Mouse (Mus musculus) bone marrow macrophage, adult 2 months (primary cell): ENCODE results near the gene Efcab11.

Experiments used
- CTCF ChIP-seq: IDR thresholded peaks from 2 replicates; pipeline ENCODE4 v1.5.1; 2012; ENCODE audit warnings: low read depth, mild to moderate bottlenecking, low read length, moderate library complexity
- POLR2A ChIP-seq: IDR thresholded peaks from 2 replicates; pipeline ENCODE4 v1.6.1; 2012; ENCODE audit warnings: mild to moderate bottlenecking, low read depth, low read length, borderline replicate concordance

DNA sequence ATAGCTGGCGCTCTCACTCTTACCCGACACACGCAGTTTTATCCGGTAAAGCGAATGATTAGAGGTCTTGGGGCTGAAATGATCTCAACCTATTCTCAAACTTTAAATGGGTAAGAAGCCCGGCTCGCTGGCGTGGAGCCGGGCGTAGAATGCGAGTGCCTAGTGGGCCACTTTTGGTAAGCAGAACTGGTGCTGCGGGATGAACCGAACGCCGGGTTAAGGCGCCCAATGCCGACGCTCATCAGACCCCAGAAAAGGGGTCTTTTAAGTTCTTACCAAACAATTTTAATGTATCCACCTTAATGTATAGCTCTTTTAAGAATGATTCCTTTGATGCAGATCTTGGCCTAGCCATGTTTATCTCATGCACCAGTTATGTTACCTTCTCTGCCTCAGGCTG lies 238.8 kb downstream of the Efcab11 start:
- TF ChIP-seq CTCF (no peak), POLR2A (no peak)
